Mouse (Mus musculus) limb, embryonic 13.5 days (tissue): ENCODE data around the gene Pxt1. TPM values are rescaled to one million over a fixed set of nuclear protein-coding genes. Genes with fewer than 3 reads are reported as not detected.
"Not testable (repeated sequence)": the region's sequence is repeated elsewhere in the genome, so short reads cannot be mapped to it uniquely, and the experiment has no call there.

Experiments
- ATAC-seq: fragments of 200-750 bp; cut with Nextera tagmentation; 2 replicates; pipeline ENCODE4 v1.8.0; 2017; ENCODE audit warnings: low read depth, moderate number of reproducible peaks, moderate TSS enrichment; ENCODE audit not compliant: low FRiP score
- H3K27ac ChIP-seq: fragments of 300-500 bp; sonication (generic); 2 replicates; pipeline ENCODE4 v1.5.1; 2015; ENCODE audit warnings: inconsistent platforms, mild to moderate bottlenecking, moderate library complexity
- H3K27me3 ChIP-seq: fragments of 300-500 bp; sonication (generic); 2 replicates; pipeline ENCODE4 v1.6.1; 2015; ENCODE audit warnings: mild to moderate bottlenecking, inconsistent platforms
- H3K36me3 ChIP-seq: fragments of 300-500 bp; sonication (generic); 2 replicates; pipeline ENCODE4 v1.6.1; 2015; ENCODE audit warnings: inconsistent platforms, mild to moderate bottlenecking, moderate library complexity
- H3K4me1 ChIP-seq: fragments of 300-500 bp; sonication (generic); 2 replicates; pipeline ENCODE4 v1.6.1; 2015; ENCODE audit warnings: inconsistent platforms
- H3K4me2 ChIP-seq: fragments of 300-500 bp; sonication (generic); replicated peaks from 2 replicates; pipeline ENCODE4 v1.6.1; 2015; ENCODE audit warnings: inconsistent platforms, mild to moderate bottlenecking, moderate library complexity
- H3K4me3 ChIP-seq: fragments of 300-500 bp; sonication (generic); 2 replicates; pipeline ENCODE4 v1.5.1; 2015; ENCODE audit warnings: moderate library complexity, mild to moderate bottlenecking, inconsistent platforms
- H3K9ac ChIP-seq: fragments of 300-500 bp; sonication (generic); 2 replicates; pipeline ENCODE4 v1.6.1; 2015; ENCODE audit warnings: mild to moderate bottlenecking, inconsistent platforms
- H3K9me3 ChIP-seq: fragments of 300-500 bp; sonication (generic); 2 replicates; pipeline ENCODE4 v1.6.1; 2016; ENCODE audit warnings: inconsistent platforms
- WGBS: fragments of 180-500 bp; shearing (Covaris S2); methylation state at CpG from one replicate; pipeline ENCODE4 v1.1.7; 2015; 5-methylcytosine and 5-hydroxymethylcytosine counted together
- polyA plus RNA-seq: library from polyadenylated mRNA; unstranded; fragments of >200 nt; fragmentation: Nextera tagmentation; extraction: Ambion mirVana; gene quantifications from 2 replicates; pipeline ENCODE4 v1.2.1, GENCODE M21; 2015

Gene Pxt1
- polyA plus RNA-seq: not detected in 2 replicates

DNA sequence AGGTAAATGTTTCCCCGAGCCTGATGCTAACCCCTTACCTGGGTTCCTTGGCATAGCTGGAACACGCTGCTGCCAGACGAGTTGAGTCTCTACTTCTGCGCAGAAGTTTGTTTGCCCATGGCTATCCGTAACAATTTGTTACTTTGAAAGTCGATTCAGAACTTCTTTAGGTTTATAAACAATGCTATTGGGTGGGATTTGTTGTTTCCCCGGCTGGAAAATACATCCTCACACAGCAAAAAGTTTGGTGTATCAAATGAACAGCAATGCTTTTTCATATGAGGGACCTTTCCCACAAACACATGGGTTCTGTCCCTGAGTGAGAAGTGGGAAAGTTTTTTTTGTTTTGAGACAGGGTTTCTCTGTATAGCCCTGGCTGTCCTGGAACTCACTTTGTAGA is at the start of gene Pxt1:
Gene Pxt1 (minus strand): TSS at position 101 of the 400 bp plus-strand sequence.
- Histone ChIP-seq H3K9me3 (peaks cover 10% of the 10 kb centered on the region), H3K4me3 (no peak within 1 kb of the TSS), H3K27me3 (no peaks in the 10 kb centered on the region), H3K36me3 (no peaks in the 10 kb centered on the region), H3K4me2 (no peak within 1 kb of the TSS), H3K4me1 (no peaks in the 10 kb centered on the region), H3K27ac (no peak within 1 kb of the TSS), H3K9ac (no peak within 1 kb of the TSS)
- ATAC-seq: no peak
- WGBS: 86% methylated on average over 7 of the region's 7 CpGs

DNA sequence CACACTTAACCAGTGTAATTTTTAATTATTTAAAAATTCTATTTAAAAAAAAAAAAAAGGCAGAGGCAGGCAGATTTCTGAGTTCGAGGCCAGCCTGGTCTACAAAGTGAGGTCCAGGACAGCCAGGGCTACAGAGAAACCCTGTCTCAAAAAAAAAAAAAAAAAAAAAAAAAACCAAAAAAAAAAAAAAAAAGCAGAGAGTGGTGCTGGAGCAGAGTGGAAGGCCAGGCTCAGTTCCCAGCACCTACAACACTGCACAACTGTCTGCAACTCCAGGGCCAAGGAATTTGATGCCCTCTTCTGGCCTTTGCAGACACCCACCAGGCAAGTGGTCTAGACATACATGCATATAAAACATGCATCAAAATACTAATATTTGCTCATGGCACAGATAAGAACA is 49.4 kb upstream of the Pxt1 start:
- not testable (repeated sequence) for H3K4me1 ChIP-seq, H3K4me2 ChIP-seq, H3K27me3 ChIP-seq, ATAC-seq, H3K9me3 ChIP-seq, H3K9ac ChIP-seq, H3K27ac ChIP-seq, H3K4me3 ChIP-seq
- peaks cover 68% of the 10 kb centered on the region for H3K36me3 ChIP-seq
- 94% methylated on average over 1 of the region's 1 CpGs for WGBS

DNA sequence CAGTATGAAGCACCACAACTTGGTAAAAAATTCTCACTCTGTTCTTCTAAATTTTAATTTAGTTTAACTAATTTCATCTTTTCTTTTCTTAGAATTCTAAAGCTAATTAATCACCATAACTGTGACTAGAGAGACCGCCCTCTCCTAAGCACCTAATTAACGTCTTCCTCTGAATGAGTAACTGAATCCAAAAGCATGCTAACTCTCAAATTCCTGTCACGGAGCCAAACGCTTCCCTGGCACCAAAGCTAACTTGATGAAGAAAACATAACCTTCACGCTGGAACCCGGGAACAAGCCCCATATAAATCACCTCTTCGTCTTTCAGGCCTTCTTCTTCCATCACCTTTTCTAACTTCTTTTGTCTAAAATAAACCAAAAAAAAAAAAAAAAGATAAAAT is 48.5 kb upstream of the Pxt1 start:
- ATAC-seq: no peak
- WGBS: 53% methylated on average over 7 of the region's 7 CpGs
- Histone ChIP-seq H3K9me3 (no peaks in the 10 kb centered on the region), H3K27me3 (no peaks in the 10 kb centered on the region), H3K4me1 (no peaks in the 10 kb centered on the region), H3K9ac (no peak overlapping the region), H3K4me3 (no peak overlapping the region), H3K4me2 (no peak overlapping the region), H3K27ac (peak overlapping the region; percentile 28; the same call in 1 of the 2 replicates), H3K36me3 (peaks cover 69% of the 10 kb centered on the region)

DNA sequence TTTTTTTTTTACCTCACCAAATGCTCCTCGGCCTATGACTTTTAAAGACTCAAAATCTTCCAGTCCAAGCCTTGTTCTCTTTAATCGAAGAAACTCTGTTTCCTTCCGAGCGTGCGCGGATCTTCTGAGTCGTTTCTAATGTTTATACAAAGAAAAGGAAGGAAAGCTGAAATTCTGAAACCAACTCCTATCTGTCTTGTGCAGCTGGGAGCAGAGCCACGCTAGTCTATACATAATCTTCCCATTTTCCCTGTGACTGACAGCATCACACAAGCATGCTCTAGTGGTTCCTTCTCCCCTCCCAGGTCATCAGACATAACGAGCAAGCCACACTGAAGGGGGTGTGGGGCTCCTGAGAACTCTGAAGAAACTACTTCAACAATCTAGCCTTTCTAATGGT is 47.6 kb upstream of the Pxt1 start:
- WGBS: 91% methylated on average over 9 of the region's 9 CpGs
- H3K9ac ChIP-seq: 0 out of 2 replicates have a peak overlapping the region, but pooled peaks have one; percentile 1

DNA sequence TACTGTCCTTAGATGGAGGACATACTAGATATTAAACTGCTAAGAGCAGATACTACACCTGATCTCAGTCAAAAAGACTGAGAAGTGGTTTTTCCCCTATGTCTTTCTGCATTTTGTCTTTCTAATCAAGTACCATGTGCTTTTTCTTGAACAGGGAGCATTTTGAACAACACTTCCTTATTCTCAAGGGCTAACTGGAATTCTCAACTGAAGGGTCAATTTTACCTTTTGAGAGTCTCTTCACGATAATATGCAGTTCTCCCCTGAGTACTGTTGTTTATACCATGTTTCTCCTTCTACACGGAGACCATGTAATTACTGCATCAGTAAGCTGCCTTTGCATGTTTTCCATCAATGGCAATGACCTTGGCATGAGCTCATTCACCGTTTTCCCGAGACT is 46.4 kb upstream of the Pxt1 start:
- no peak overlapping the region for H3K9ac ChIP-seq
- H3K4me3 ChIP-seq: no peak overlapping the region
- ATAC-seq: no peak
- H3K27ac ChIP-seq: no peak overlapping the region
- peaks cover 76% of the 10 kb centered on the region for H3K36me3 ChIP-seq
- H3K27me3 ChIP-seq: no peaks in the 10 kb centered on the region
- no peaks in the 10 kb centered on the region for H3K4me1 ChIP-seq
- 84% methylated on average over 4 of the region's 4 CpGs for WGBS
- H3K4me2 ChIP-seq: no peak overlapping the region
- no peaks in the 10 kb centered on the region for H3K9me3 ChIP-seq

More for the DNA sequence above, 47.6 kb upstream of the Pxt1 start:
- no peak for ATAC-seq
- Histone ChIP-seq H3K4me1 (no peaks in the 10 kb centered on the region), H3K27ac (no peak overlapping the region), H3K4me2 (no peak overlapping the region), H3K27me3 (no peaks in the 10 kb centered on the region), H3K4me3 (no peak overlapping the region), H3K36me3 (peaks cover 69% of the 10 kb centered on the region), H3K9me3 (no peaks in the 10 kb centered on the region)

DNA sequence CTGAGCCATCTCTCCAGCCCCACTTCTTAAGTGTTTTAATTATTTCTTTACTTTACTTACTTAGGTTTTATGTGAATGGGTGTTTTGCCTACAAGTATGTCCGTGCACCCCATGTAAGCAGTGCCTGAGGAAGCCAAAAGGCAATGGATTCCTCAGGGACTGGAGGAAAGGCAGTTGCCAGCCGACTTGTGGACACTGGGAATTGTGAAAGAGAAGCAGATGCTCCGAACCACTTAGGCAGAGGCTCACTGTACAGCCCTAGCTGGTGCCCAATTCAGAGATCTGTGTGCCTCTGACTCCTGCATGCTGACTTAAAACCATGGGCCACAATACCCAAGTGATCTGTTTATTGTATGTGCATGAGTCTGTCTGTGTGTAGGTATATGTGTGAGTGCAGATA is 45.4 kb upstream of the Pxt1 start:
- Histone ChIP-seq H3K27ac (no peak overlapping the region), H3K27me3 (no peaks in the 10 kb centered on the region), H3K4me3 (no peak overlapping the region), H3K4me1 (no peaks in the 10 kb centered on the region), H3K4me2 (no peak overlapping the region), H3K9me3 (no peaks in the 10 kb centered on the region), H3K36me3 (peaks cover 79% of the 10 kb centered on the region), H3K9ac (no peak overlapping the region)
- WGBS: 81% methylated on average over 3 of the region's 3 CpGs
- ATAC-seq: no peak

DNA sequence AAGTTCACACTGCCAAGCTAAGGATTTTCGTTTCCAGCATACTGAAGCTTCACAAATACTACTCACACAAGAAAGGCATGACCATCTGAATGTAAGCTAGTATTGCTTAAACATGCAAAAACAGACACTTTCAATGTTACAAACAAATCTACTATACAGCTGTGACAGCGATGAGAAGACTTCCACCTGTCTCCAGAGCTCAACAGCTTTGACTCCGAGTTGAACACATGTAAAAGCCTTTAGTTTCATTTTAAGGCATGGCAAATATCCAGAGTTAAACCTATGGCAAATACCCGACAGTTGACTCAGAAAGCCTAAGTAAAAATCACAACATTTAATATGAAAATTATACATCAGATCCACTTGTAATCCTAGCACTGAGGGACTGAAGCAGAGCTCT is 44.7 kb upstream of the Pxt1 start:
- Histone ChIP-seq H3K9me3 (no peaks in the 10 kb centered on the region), H3K27me3 (no peaks in the 10 kb centered on the region), H3K36me3 (peaks cover 85% of the 10 kb centered on the region), H3K4me1 (no peaks in the 10 kb centered on the region), H3K4me2 (no peak overlapping the region), H3K9ac (no peak overlapping the region), H3K27ac (no peak overlapping the region), H3K4me3 (no peak overlapping the region)
- no peak for ATAC-seq
- WGBS: 86% methylated on average over 4 of the region's 4 CpGs

DNA sequence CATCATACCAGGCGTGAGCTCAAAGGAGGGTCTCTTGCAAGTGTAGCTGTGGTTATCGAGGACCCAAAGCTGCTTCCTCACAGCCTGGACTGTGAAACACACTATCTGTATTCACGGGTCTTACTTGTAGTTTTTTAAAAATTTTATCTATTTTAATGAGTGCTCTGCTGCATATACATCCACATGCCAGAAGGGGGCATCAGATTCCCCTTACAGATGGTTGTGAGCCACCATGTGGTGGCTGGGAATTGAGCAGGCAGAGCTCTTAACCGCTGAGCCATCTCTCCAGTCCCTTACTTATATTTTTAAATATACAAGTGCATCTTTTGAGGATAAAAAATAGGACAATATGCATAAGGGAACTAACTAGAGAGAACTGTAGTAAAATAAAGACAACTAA is 44.1 kb upstream of the Pxt1 start:
- WGBS: 75% methylated on average over 4 of the region's 4 CpGs
- H3K4me2 ChIP-seq: no peak overlapping the region

DNA sequence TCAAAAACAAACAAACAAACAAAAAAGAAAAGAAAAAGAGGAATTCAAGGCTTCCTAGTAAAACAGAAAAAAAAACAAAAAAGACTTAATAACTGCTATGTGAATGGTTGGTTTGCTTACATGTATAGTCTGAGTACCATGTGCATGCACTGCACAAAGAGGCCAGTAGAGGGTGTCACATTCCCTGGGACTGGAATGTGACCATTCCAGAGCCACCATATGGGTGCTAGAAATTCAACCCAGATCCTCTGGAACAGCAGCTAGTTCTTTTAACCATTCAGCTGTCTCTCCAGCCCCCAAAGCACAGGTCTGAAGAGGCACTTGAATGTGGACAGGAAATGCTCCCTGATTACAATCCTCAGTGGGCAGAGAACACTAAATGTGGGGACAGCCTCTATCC is 43.2 kb upstream of the Pxt1 start:
- Histone ChIP-seq H3K27me3 (no peaks in the 10 kb centered on the region), H3K4me1 (no peaks in the 10 kb centered on the region), H3K9ac (no peak overlapping the region), H3K27ac (no peak overlapping the region), H3K9me3 (no peaks in the 10 kb centered on the region), H3K4me3 (no peak overlapping the region), H3K36me3 (peaks cover 93% of the 10 kb centered on the region), H3K4me2 (no peak overlapping the region)
- ATAC-seq: no peak

More for the DNA sequence above, 44.1 kb upstream of the Pxt1 start:
- peaks cover 87% of the 10 kb centered on the region for H3K36me3 ChIP-seq
- no peaks in the 10 kb centered on the region for H3K4me1 ChIP-seq
- no peaks in the 10 kb centered on the region for H3K9me3 ChIP-seq
- no peak overlapping the region for H3K27ac ChIP-seq
- no peaks in the 10 kb centered on the region for H3K27me3 ChIP-seq
- no peak overlapping the region for H3K4me3 ChIP-seq
- ATAC-seq: no peak
- no peak overlapping the region for H3K9ac ChIP-seq

DNA sequence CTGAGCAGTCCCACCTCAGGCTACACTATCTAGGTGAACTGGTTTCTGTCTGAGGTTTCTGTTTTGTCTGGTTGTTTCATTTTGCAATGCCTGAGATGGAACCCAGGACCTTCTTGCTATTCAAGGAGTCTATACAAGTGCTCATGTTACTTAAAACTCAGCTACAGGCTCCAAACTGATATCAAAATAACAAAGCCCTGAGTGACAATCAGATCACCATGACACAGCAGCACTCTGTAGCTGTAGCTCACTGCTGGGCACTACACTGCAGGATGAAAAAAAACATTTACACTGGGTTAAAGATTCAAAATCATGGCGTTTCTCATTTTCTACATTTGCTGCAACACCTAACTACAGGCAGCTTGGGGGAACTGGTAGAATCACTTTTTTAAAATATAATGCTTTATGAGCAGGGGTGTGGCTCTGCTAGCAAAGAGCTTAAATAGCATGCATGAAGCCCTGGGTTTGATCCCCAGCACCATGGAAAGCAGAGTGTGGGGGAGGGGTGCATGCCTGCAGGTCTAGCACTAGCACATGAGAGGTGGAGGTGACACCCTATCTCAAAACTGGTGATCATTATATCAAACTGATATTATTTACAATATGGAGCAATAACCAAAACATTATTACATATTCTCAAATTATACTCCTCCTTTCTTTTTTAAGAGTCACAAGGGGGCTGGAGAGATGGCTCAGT is 41.2 kb upstream of the Pxt1 start:
- H3K9me3 ChIP-seq: no peaks in the 10 kb centered on the region
- H3K4me1 ChIP-seq: no peaks in the 10 kb centered on the region
- no peak overlapping the region for H3K4me3 ChIP-seq
- H3K9ac ChIP-seq: no peak overlapping the region
- H3K27ac ChIP-seq: no peak overlapping the region
- H3K27me3 ChIP-seq: no peaks in the 10 kb centered on the region
- WGBS: 87% methylated on average over 1 of the region's 1 CpGs
- no peak overlapping the region for H3K4me2 ChIP-seq
- peaks cover 89% of the 10 kb centered on the region for H3K36me3 ChIP-seq
- no peak for ATAC-seq

DNA sequence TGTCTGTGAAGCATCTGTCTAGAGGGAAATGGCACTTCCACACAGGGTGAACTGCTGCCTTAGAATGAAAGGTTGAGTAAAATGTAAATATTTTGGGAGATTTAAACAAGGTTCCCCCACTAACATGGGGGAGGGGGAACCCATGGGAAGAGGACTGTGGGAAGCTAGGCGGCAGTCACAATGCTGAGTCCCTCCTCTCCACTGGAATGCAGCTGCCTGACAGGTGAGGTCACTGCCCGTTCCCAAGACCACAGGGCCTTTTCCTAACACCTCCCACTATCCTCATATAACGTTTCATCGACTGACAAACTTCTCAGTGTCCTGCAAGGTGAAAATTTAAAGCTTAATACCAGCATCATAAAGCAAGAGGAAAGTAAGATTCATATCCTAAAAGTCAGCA is 39.0 kb upstream of the Pxt1 start:
- no peak overlapping the region for H3K9ac ChIP-seq
- H3K27ac ChIP-seq: no peak overlapping the region
- H3K36me3 ChIP-seq: peaks cover 88% of the 10 kb centered on the region
- no peak for ATAC-seq
- no peaks in the 10 kb centered on the region for H3K9me3 ChIP-seq
- H3K27me3 ChIP-seq: no peaks in the 10 kb centered on the region
- 42% methylated on average over 4 of the region's 4 CpGs for WGBS
- no peaks in the 10 kb centered on the region for H3K4me1 ChIP-seq
- H3K4me2 ChIP-seq: no peak overlapping the region
- H3K4me3 ChIP-seq: no peak overlapping the region

DNA sequence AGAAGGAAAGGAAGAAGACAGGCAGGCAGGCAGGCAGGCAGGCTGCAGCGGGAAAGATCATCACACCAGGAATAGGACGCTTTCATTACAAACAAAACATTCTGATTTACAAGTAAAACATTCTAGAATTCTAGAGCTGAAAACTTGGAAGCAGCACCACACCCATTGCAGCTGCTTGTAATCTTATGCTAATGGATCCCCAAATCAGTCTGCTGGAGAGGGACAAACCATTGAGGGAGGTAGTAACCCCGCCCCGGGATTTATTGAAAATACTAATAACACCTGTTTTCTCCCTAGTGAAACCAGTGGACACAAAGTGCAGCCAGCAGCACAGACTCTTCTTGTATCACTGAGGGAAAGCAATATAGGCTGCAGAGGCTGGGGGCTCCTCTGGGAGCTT is 37.4 kb upstream of the Pxt1 start:
- H3K4me2 ChIP-seq: no peak overlapping the region
- WGBS: 71% methylated on average over 4 of the region's 4 CpGs
- ATAC-seq: no peak
- no peaks in the 10 kb centered on the region for H3K27me3 ChIP-seq
- no peak overlapping the region for H3K4me3 ChIP-seq
- no peak overlapping the region for H3K9ac ChIP-seq
- no peaks in the 10 kb centered on the region for H3K9me3 ChIP-seq
- no peaks in the 10 kb centered on the region for H3K4me1 ChIP-seq
- peaks cover 88% of the 10 kb centered on the region for H3K36me3 ChIP-seq
- no peak overlapping the region for H3K27ac ChIP-seq

DNA sequence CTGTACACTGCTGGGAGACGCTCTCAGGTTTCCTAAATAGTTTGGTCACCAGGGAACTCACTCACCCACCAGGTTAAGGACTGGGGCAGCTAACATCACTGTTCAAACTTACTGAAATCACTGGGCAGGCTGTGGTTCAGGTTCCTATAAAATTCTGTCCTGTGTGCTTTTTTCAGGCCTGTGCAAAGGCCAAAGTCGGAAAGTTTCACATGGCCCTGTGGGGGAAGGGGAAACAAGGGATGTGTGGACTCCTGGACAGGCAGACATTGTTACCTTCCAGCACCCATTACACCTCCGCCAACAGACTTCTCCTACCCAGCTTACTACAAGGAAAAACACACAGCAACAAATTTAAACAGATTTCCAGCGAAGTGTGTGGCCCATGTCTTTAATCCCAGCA is 35.5 kb upstream of the Pxt1 start:
- Histone ChIP-seq H3K27me3 (no peaks in the 10 kb centered on the region), H3K9me3 (no peaks in the 10 kb centered on the region), H3K4me2 (no peak overlapping the region), H3K9ac (no peak overlapping the region), H3K4me1 (no peaks in the 10 kb centered on the region), H3K27ac (no peak overlapping the region), H3K4me3 (no peak overlapping the region), H3K36me3 (peaks cover 88% of the 10 kb centered on the region)
- no peak for ATAC-seq
- WGBS: 93% methylated on average over 4 of the region's 4 CpGs
